Mouse (Mus musculus): ENCODE measurements around the gene Ankrd65.

Ankrd65 gene

GRCm38 (mm10) chr4:155846871-155847578 lies 56.8 kb downstream of the Ankrd65 start, which contains the start of gene Dvl1:
TSS of gene Dvl1 (plus strand) at chr4:155847402.
- DNase-seq (ENCODE audit: low read depth, low spot score): peak; percentile 84

- DNase-seq (ENCODE audit: low read depth, low spot score): no peak
Observed at GRCm38 (mm10) chr4:155847591-155848352, 57.5 kb downstream of the Ankrd65 start.

- no peak for DNase-seq (ENCODE audit: low read depth, low spot score)
Observed at GRCm38 (mm10) chr4:155848434-155849095, 58.3 kb downstream of the Ankrd65 start.

Data from c-Kit-negative CD71-positive TER-119-positive erythroid progenitor cells, embryonic 14.5 days (primary cell).